In genomic region chr3:100684234-100684975, GRCm38 (mm10) we compare ENCODE assay signal across 8 mouse cellular contexts. TPM values are rescaled to one million over a fixed set of nuclear protein-coding genes. Genes with fewer than 3 reads are reported as not detected.
DNase-seq lines count a peak whose midpoint lies in the region; ATAC-seq and TF ChIP-seq lines count a peak whose summit lies in the region.

No protein-coding gene starts in this region.

- H3K27ac ChIP-seq in ES-E14 (ENCODE audit: insufficient read depth, low read depth, low read length, poor library complexity, severe bottlenecking): no peak overlapping the region
- peak overlapping the region; percentile 96 for H3K27ac ChIP-seq in heart, embryonic 12.5 days (ENCODE audit: poor library complexity, severe bottlenecking)
- peak overlapping the region; percentile 99 for H3K27ac ChIP-seq in midbrain, embryonic 13.5 days

- peak; percentile 5 for ATAC-seq in common myeloid progenitor, adult 5-6 weeks (replicated peaks; ENCODE audit: low read depth, poor library complexity, severe bottlenecking)
- ATAC-seq in heart, embryonic 12.5 days (ENCODE audit: insufficient number of reproducible peaks, low FRiP score): no peak
- no peak for ATAC-seq in midbrain, embryonic 13.5 days

- H3K9me3 ChIP-seq in ES-E14 (ENCODE audit: control insufficient read depth, insufficient read depth, low read depth, low read length): no peaks in the 10 kb centered on the region
- no peaks in the 10 kb centered on the region for H3K9me3 ChIP-seq in heart, embryonic 12.5 days (replicated peaks)
- H3K9me3 ChIP-seq in midbrain, embryonic 13.5 days: no peaks in the 10 kb centered on the region

- whole genome bisulfite sequencing in heart, embryonic 12.5 days: under 1% methylated on average over 25 of the region's 25 CpGs
- WGBS in midbrain, embryonic 13.5 days: under 1% methylated on average over 25 of the region's 25 CpGs

- in situ Hi-C loops in ES-E14 (cut with MboI; ENCODE audit: low sequenced_read_pairs in 2 of 2, unreplicated experiment in 2 of 2): no loop called here

- H3K36me3 ChIP-seq in ES-E14 (ENCODE audit: control insufficient read depth, insufficient read depth, low read length, poor library complexity, severe bottlenecking): no peaks in the 10 kb centered on the region
- no peaks in the 10 kb centered on the region for H3K36me3 ChIP-seq in heart, embryonic 12.5 days
- no peaks in the 10 kb centered on the region for H3K36me3 ChIP-seq in midbrain, embryonic 13.5 days

- peak overlapping the region; percentile 75 to 94 for H3K4me3 ChIP-seq in ES-E14 (ENCODE audit: insufficient read depth in 1 of 2, low read depth in 1 of 2, low read length in 2 of 2, poor library complexity in 1 of 2, severe bottlenecking in 1 of 2)
- peak overlapping the region; percentile 75 for H3K4me3 ChIP-seq in heart, embryonic 12.5 days
- peak overlapping the region; percentile 83 for H3K4me3 ChIP-seq in midbrain, embryonic 13.5 days (replicated peaks)

- peak; percentile 12 for DNase-seq in gastrocnemius, adult 18-20 months (ENCODE audit: low spot score)
- DNase-seq in gastrocnemius, postnatal 4 days (ENCODE audit: low spot score in 2 of 2): no peak
- DNase-seq in ES-E14 (ENCODE audit: low read depth, low spot score): no peak
- peak; percentile 37 to 52 for DNase-seq in kidney, postnatal 36 days
- DNase-seq in thymus, postnatal 14 days: peak; percentile 46

- peak overlapping the region; percentile 41; the same call in 1 of the 2 replicates for H3K9ac ChIP-seq in ES-E14 (ENCODE audit: insufficient read depth, low read depth, low read length, poor library complexity, severe bottlenecking)
- peak overlapping the region; percentile 96 for H3K9ac ChIP-seq in heart, embryonic 12.5 days
- H3K9ac ChIP-seq in midbrain, embryonic 13.5 days (replicated peaks): peak overlapping the region; percentile 93

- peaks cover 6 to 9% of the 10 kb centered on the region in 2 experiments; a peak in 2 of 4 replicates for H3K4me1 ChIP-seq in ES-E14 (ENCODE audit: control insufficient read depth in 2 of 2, insufficient read depth in 2 of 2, low read length in 2 of 2, poor library complexity in 1 of 2)
- H3K4me1 ChIP-seq in heart, embryonic 12.5 days (replicated peaks): peaks cover 25% of the 10 kb centered on the region
- H3K4me1 ChIP-seq in midbrain, embryonic 13.5 days (replicated peaks): peaks cover 31% of the 10 kb centered on the region

- no peaks in the 10 kb centered on the region for H3K27me3 ChIP-seq in heart, embryonic 12.5 days (replicated peaks)
- no peaks in the 10 kb centered on the region for H3K27me3 ChIP-seq in midbrain, embryonic 13.5 days

- peak overlapping the region; percentile 75 for H3K4me2 ChIP-seq in heart, embryonic 12.5 days
- peak overlapping the region; percentile 78 for H3K4me2 ChIP-seq in midbrain, embryonic 13.5 days (replicated peaks)

TF ChIP-seq in ES-E14, 5 proteins besides CTCF, POLR2A, EP300 and RAD21:
- TF ChIP-seq HCFC1 (IDR thresholded peaks at IDR 0.05; ENCODE audit: borderline replicate concordance, insufficient read depth, low read length): no peak
- no peak for TF ChIP-seq CHD2 (IDR thresholded peaks at IDR 0.05; ENCODE audit: low read depth, low read length)
- TF ChIP-seq ZNF384 (IDR thresholded peaks at IDR 0.05; ENCODE audit: low read depth, low read length): no peak
- TF ChIP-seq MAFK (IDR thresholded peaks at IDR 0.05; ENCODE audit: insufficient read depth, low read depth, low read length): no peak
- TF ChIP-seq ZC3H11A (IDR thresholded peaks at IDR 0.05; ENCODE audit: borderline replicate concordance, low read depth, low read length): no peak
TF ChIP-seq in ES-E14: peak in this region for 0.

RNA-seq across cellular contexts. Expression of gene Man1a2, which starts 0.9 kb away (rescaled TPM):
- total RNA-seq in gastrocnemius, adult 18-20 months (2021): 10 to 100 TPM; 19.6 to 26.9 TPM
- total RNA-seq in gastrocnemius, postnatal 4 days (2021): 10 to 100 TPM; 70.8 to 75.2 TPM
- total RNA-seq in ES-E14 (2012; rRNA removed): 55.3 and 90.5 TPM in 2 replicates
- total RNA-seq in common myeloid progenitor, adult 5-6 weeks (2017): 72.5 and 107 TPM in 2 replicates
- polyA plus RNA-seq in heart, embryonic 12.5 days (2016; fragmentation: Nextera tagmentation; extraction: Ambion mirVana): 83.5 and 91.1 TPM in 2 replicates
- polyA plus RNA-seq in midbrain, embryonic 13.5 days (2015; fragmentation: Nextera tagmentation; extraction: Ambion mirVana): 32.1 and 46.9 TPM in 2 replicates

Comparison
In these comparisons a context has a peak if more than half of its experiments do, and no peak if none do; other contexts are left out.
1. DNase-seq: peak in gastrocnemius, adult 18-20 months (single experiment), kidney, postnatal 36 days (2 of 2) and thymus, postnatal 14 days (single experiment); none in gastrocnemius, postnatal 4 days (0 of 2) and ES-E14 (single experiment).
2. H3K9ac ChIP-seq: peak in every context shown above with its lines; median percentile 96 in heart, embryonic 12.5 days; 93 in midbrain, embryonic 13.5 days; 41 in ES-E14.
3. Peak in every context shown above with its lines, with median percentiles within 50 percentile points of each other: H3K4me3 ChIP-seq.